Mouse (Mus musculus): Measurements from ENCODE around the gene Tfdp2.
"Not testable (repeated sequence)": the region's sequence is repeated elsewhere in the genome, so short reads cannot be mapped to it uniquely, and the experiment has no call there.

Tfdp2 gene

DNA sequence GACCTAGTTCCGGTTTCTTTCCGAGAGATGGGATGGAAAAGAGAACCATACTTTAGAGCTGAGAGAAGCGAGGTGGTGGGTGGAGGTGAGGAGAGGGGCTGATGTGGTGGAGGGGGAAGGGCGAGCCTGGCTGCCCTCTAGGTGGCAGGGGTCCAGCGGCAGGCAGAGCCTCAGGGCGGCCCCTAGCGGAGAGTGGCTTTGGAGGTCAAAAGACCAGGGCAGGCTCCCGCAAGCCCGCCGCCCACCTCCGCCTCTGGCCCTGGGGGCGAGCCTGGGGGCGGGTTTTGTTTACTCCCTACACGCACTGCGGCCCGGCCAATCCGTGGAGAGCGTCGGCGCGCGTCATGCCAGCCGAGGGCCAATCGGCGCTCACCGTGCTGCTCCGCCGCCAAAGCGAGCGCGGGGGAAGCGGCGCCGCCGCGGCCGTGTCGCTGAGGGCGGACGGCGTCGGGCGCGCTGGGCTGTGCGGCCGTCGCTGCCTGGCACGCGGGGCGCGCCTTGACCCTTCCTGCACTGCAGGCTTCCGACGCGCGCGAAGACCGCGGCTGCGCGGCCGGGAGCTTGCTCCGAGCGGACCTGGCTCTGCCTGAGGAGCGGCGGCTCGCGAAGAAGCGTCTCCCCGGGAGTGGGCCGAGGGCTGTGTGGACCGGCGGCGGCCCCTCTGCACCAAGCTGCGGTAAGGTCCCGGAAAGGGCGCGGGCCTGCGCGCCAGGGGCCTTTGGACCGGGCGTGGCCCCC is at the start of gene Tfdp2:
Tfdp2 (plus strand) TSS at position 391 of the 738 bp plus-strand sequence.
- DNase-seq = peak; percentile 91 to 92

DNA sequence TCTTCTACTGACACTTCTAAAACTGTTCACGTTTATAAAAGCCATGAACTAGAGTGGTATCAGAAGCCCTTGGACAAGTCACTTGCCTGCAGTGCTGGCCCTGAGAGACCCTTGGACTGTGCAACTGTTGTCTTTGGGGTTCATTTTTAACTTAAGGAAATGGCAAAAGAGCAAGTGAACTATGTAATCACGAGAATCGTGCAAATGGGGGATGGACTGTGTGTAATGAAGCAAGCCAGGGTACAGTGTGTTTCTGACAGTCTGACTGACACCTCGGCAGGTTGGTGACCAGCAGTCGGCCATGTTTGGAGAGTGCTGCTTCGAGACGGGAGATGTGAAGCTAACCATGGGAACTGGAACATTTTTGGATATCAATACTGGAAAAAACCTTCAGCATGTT is 43.3 kb upstream of the Tfdp2 start:
- DNase-seq = no peak

DNA sequence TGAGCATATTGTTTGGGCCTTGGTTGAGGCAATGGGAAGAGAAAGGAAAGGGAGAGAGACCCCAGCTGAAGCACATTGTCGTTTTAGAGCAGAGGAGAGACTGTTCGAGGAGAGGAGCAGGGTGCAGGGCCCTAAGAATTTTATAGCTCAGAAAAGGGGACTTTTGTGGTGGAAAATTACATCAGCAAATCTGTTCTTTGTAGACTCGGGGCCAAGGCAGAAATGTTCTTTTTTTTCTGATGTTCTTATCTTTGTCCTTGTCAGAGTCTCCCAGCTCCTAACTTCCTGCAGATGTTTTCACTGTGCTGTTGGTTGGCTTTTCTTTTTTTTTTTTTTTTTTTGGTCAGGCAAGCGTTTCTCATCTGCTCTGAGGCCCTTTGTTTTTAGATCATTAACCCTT is 37.6 kb upstream of the Tfdp2 start:
- DNase-seq = no peak

DNA sequence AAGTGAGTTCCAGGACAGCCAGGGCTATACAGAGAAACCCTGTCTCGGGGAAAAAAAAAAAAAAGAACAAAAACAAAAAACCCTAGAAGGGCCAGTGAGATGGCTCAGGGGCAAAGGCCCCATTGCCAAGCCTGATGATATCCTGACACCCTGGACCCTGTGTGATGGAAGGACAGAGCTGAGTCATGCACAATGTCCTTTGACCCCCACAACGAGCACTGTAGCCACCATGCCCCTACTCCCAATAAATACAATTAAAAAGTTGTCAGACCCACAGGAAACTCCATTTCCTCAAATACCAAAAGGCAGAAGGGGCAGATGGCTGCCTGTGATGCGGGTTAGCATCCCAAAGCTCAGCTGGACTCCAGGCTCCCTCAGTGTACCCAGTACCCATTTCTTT is 37.0 kb upstream of the Tfdp2 start:
- DNase-seq = no peak

DNA sequence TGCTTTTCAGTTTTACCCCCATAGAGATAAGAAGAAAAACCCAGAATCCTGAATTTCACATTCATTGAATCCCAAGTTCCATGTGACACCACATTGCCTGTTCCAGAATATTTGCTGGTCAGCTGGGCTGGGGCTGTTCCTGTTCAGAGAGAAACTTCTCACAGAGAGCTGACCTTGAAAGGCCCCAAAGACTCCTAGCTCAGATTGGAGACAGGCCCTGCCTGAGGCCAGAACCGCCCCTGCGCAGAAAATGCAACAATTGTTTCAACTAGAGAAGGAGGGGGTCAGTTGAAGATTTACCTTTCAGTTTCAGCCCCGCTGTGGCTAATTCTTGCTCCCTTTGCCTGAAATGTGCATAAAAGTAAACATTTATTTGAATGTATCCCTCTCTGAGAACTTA is 35.3 kb upstream of the Tfdp2 start:
- no peak for DNase-seq

DNA sequence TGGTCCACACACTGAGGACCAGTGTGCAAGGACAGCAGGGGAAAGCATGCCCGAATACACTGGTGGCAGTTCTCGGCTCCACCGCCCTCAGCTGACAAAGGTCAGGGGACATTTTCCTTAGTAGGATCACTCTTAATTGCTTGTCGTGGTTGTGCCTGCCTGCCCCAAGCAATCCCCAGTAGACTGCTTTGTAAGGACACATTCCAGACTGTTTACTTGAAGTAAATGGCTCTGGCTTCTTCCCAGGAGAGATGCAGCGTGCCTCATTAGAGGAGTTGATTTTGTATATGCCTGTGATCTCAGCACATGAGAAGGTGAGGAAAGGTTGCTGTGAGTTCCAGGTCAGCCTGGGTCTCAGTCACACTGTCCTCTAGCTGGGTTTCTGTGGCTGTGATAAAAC is 33.7 kb upstream of the Tfdp2 start:
- DNase-seq = no peak

DNA sequence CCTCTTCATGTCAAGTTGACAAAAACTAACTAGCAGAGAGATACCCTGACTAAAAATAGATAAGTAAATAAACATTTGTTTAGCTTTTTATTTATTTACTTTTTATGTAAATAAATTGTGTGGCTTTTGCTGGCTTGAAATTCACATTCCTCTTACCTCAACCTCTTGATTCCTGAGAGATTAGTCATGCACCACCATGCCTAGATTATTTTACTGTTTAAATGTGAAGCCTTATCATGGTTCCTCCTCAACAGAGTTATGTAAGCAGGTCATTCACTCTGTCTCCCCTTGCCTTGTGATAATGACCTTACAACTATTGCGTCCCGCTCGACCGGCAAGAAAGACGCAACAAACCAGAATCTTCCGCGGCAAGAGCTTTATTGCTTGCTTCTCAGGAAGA is 32.6 kb upstream of the Tfdp2 start:
- DNase-seq = no peak

DNA sequence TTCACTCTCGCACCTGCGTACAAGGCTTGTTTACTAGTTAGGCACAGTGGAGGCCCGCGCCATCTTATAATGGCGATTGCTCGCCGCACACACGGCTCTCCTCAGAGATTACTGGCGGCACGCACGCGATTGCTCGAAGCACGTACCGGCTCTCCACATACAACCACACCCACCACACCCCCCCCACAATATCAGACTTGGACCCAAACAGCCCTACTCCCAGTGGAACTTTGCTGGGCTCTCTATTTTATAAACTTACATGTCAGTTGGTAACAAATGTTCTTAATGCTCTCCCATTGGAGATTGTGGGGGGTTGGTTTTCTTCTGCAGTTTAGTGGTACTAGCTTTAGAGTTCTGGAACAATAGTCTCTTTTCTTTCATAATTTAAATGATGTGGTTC is 32.1 kb upstream of the Tfdp2 start:
- not testable (repeated sequence) for DNase-seq

DNA sequence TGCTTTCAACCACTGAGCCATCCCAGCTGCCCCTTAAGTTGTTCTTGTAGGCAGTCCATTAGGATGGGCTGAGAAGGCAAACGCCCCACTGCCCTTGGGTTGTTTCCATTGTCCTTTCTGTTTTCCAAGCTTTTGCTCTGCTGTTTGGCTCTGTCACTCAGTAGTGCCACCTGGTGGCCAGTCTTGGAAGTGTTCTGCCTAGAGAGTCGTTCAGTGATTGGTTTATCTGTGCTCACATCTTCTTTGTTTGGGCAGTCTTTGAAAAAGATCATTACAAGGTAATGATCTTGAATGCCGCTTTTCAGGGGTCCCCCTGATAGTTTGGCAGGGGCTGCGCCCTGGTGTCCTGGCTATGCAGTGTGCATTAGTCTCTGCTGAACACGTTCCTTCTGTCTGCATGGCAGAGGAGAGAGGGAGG is 28.9 kb upstream of the Tfdp2 start:
- peak; percentile 65 to 83 for DNase-seq

DNA sequence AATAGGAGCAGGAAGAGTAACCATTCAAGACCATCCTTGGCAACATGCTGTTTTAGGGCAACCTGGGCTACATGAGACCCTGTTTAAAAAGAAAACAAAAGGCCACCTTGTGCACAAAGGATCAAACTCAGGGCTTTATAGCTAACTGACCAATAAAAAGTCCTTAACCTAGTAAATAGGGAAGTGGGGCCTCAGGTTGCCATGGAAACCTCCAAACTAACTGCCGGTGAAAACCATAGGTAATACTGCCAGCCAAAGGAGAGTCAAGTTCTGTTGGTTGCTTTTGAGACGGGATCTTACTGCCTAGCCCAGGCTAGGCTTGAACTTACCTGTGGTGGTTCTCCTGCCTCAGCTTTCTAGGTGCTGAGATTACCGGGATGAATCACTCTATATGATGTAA is 25.5 kb upstream of the Tfdp2 start:
- DNase-seq = no peak

DNA sequence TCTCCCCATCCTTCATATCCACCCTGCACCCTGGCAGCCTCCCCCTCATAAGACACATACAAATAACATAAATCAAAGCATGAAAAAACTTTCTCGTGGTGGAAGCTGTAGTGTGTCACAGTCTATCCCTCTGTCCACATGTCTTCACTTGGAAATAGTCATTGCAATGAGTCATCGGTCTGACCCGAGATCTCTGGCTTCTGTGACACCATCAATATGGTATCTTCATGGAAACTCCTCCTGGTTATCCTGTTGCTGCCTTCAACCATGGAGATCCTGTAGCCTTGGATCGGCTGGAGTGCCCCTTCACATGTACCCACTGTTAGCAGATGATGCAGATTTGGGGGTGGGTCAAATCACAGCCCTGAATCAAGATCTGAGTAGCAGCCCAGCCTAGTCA is 11.2 kb upstream of the Tfdp2 start:
- no peak for DNase-seq

DNA sequence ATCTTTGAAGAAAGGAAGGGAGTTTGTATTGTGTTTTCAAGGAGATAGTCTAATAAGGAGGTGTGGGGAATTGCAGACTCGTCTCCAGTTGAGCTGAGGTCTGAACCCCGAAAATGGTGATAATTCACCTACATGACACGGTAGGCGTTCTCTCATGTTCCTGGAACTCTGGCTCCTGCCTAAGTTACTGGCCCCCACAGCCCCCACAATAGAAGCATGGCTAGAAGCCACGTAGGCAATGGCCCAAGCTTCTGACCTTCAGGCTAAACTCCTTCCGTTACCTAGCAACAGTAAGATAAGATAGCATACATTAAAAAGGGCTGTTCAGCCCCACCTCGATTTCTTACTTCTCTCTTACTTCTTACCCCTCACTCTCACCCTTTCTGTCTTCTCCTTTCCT is 9.4 kb upstream of the Tfdp2 start:
- no peak for DNase-seq

DNA sequence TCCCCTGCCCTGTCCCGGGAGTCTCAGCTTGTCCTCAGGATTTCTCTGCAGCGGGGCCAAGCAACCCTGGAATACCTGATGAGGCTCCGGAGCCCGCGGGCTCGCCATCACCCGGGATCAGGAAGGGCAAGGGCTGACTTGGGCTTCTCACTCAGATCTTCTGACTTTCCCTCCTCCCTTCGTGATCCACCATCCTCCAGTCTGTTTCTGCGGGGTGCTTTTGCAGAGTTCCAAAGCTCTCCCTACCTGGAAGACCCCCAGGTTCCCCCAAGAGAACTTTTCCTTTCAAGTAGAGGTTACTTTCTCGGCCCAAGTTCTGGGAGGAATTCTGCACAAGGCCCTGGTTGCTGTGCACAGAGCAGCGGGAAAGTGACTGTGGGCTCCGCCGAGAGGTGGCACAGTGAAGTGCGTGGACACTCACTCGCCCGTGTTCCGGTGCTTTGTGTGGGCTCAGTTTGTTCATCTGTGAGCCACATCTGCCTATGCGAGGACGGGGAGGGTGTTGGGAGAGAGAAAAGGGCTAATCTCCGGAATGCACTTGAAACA is 634 bp downstream of the Tfdp2 start:
- peak; percentile 58 to 61 for DNase-seq

DNA sequence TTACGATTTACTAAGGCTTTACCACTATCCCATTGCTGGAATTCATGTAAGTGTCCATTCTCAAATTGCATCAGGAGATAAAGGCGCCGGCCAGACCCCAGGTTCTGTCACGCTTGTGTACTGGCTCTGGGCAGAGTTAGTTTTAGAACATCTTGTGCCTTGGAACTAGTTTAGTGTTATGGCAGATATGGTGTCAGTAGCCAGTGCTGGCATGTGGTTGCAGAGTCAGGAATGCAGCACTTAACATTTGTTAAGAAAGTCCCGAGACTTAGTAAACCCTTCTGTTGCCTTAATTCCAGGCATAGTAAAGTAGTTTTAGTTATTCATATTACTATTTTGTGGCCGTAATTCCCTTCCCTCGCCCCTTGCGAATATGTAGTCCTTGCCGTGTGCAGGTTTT is 1.7 kb downstream of the Tfdp2 start:
- no peak for DNase-seq

DNA sequence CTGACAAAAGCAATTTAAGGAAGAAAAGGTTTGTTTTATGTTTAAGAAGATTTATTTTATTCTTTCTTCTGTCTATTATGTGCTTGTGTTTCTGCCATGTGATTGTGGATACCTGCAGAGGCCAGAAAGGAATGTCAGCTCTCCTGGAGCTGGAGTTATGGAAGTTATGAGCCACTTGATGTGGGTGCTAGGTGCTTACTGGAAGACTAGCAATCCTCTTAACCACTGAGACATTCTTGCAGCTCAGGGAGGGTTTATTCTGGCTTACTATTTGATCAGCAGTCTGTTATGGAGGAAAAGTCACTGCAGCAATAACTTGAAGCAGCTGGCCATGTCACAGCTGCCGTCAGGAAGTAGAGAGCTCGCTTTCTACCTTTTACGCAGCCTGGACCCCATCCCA is 7.6 kb downstream of the Tfdp2 start:
- no peak for DNase-seq

DNA sequence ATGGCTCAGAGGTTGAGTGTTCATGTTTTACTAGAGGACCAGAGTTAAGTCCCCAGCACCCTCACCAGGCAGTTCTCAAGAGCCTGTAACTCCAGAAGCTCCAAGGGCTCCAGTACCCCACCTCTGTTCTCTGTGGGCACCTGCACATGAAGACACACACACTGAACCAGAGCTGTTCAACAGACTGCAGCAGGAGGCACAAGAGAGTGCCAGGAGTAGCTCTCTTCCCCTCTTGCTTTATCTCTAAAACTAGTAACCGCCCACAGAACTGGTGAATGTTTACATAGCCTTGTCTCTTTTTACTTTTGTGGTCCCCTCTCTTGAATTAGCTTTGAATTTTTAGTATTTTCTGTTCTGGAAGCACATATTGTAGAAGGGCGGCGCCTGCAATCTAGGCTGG is 11.4 kb downstream of the Tfdp2 start:
- DNase-seq = no peak

DNA sequence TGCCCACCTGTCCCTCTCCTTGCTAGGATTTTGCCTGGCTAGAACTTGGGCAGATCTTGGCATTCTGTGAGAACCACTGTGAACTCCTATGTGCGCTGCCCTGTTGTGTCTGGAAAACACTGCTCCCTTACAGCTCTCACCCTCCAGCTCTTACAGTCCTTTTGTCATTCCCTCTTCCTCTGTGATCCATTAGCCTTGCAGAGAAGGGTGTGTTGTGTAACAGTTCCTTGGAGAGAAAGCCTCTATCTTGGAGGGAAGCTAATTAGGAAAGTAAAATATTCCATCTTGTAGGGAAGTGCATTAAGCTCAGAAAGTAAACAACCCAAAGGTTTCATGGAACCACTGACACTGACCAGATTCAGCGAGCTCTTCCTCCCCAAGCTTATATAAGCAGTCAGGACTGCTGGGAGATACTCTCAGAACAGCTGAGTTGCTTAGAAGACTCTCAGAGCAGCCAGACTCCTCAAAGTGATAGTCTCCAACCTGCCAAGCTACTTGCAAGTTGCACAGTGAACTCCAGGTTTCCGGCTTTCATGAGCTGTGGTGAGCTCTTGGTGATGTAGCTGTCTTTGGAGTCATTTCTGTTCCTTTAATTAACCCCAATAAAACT is 17.1 kb downstream of the Tfdp2 start:
- no peak for DNase-seq

DNA sequence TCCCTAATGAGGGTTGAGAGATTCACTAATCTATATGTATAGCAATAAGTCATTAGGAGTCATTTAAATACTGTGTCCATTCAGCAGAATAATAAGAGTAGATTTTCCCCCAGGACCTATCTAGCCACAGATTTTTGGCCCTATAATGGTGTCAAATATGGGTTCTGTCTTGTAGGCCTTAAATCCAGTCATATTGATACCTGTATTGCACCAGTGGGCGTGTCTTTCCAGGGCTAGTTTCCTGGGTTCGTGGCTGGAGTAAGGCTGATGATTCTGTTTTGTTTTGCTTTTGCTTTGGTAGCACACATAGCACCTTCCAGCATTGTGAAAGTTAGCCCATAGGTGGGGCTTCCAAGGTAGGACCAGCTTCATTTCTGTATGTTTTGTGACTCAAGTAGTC is 18.1 kb downstream of the Tfdp2 start:
- DNase-seq = no peak

DNA sequence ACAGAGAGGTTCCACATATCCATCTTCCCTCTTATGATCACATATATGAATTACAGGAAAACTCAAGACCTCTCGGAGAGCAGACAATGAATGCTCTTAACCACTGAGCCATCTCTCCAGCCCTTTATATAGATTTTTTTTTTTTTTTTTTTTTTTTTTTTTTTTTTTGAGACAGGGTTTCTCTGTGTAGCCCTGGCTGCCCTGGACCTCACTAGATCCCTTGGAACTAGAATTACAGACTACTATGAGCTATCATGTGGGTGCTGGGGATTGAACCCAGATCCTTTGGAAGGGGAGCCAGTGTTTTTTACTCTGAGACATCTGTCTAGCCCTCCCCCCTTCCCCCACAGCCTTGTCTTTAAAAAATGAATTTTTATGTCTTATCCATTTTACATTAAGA is 21.2 kb downstream of the Tfdp2 start:
- no peak for DNase-seq

DNA sequence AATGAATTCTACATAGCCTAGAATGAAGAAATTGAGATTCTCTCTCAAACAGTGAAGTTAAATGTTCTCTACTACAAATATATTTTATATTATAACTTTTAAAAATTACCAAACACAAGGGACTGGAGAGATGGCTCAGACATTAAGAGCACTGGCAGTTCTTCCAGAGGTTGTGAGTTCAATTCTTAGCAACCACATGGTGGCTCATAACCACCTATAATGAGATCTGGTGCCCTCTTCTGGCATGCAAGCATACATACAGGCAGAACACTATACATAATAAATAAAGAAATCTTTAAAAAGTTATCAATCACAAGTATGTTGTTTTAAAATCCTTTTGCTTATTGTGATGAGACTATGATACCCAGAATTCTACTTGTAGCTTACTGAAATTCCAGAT is 21.7 kb downstream of the Tfdp2 start:
- no peak for DNase-seq

DNA sequence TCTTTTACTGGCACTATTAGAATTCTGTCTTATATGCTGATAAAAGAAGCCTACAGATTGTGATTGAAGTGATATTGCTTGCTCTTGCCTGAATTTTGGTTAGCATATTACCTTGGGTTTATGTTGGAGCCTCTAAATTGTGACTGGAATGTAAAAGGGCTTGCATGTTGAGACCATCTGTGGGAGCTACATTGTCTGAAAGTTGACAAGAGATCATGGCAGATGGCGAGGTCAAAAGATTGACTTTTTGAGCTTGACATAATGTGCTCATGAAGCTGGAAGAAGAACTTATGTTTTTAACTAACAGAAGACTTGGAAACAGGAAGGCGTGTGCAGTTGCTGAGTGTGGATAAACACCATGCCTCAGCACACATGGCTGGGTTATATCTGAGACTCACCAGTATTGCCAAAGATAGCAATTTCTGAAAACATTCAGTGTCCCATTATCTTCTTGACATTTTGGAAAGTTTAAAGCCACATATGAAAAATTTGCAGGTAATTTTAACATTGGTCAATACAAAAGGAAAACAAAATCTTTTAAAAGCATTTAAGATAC is 23.1 kb downstream of the Tfdp2 start:
- DNase-seq = peak in 1 of 2 experiments; percentile 27

DNA sequence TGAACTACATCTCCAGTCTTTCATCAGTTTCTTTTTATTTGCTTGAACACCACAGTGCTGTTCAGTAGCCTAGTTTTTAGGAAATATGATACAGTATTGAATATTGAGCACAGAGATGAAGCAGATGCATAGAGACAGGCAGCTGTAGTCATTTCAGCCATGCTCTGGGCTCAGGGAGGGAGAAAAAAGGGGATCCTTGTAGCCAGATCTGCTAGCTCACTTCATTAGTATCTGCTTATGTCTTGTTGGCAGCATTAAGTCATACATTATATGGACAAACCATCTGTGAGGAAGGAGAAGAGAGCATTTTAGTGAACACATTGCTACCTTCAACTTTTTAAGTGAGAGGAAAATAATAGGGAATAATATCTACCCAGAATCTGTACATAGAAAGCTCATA is 24.3 kb downstream of the Tfdp2 start:
- no peak for DNase-seq

DNA sequence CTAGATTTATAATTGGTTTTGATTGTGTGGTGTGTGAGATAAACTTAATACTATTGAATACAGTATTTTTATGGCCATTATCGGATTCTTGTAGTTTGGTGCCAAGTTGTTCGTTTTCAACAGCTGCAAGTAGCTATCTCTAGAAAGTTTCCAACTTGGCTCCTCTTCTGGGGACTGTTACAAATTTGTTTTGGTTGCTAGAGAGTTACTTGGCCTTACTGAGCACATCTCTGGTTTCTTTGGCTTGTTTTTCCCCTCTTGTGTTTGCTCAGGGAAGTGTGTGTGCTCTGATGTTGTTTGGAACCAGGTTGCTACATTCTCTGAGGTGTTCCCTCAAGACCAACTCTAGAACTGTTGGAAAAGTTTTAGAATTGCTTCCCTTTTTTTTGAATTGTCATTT is 27.2 kb downstream of the Tfdp2 start:
- DNase-seq = no peak

DNA sequence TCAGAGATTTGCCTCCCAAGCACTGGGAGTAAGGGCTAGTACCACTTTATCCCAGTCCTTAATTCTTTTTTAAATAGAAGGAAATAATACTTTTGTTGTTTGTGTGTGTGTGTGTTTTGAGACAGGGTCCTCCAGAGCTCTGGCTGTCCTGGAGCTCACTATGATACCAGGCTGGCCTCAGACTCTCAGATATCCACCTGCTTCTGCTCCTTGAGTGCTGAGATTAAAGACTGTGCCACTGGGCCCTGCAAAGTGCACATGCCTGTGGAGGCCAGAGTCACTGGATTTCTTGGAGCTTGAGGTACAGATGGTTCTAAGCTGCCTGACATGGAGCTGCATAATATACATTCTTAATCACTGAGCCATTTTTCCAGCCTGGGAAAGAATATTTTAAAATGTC is 32.2 kb downstream of the Tfdp2 start:
- no peak for DNase-seq

Measured in cerebellum, postnatal 14 days (tissue).